Mouse (Mus musculus) ES-Bruce4 (cell line): ENCODE measurements around the gene Mt2. TPM values are rescaled to one million over a fixed set of nuclear protein-coding genes. Genes with fewer than 3 reads are reported as not detected.

Experiments used
- H3K27ac ChIP-seq: 2 replicates; pipeline ENCODE4 v1.5.1; 2012; ENCODE audit warnings: low read length, inconsistent platforms; ENCODE audit not compliant: insufficient read depth
- H3K27me3 ChIP-seq: 2 replicates; pipeline ENCODE4 v1.6.1; 2012; ENCODE audit warnings: mild to moderate bottlenecking, low read length, inconsistent platforms; ENCODE audit not compliant: control insufficient read depth, poor library complexity, insufficient read depth, severe bottlenecking
- H3K36me3 ChIP-seq: 2 replicates; pipeline ENCODE4 v1.6.1; 2012; ENCODE audit warnings: inconsistent platforms, mild to moderate bottlenecking, low read length, moderate library complexity; ENCODE audit not compliant: control insufficient read depth, poor library complexity, insufficient read depth, severe bottlenecking
- H3K4me1 ChIP-seq: one replicate; pipeline ENCODE4 v1.8.1; 2011; ENCODE audit warnings: low read length; ENCODE audit not compliant: control insufficient read depth, insufficient read depth
- H3K4me3 ChIP-seq: 2 replicates; pipeline ENCODE4 v1.5.1; 2011; ENCODE audit warnings: low read depth, mild to moderate bottlenecking, low read length
- H3K9ac ChIP-seq: 2 replicates; pipeline ENCODE4 v1.6.1; 2012; ENCODE audit warnings: low read depth, mild to moderate bottlenecking, inconsistent platforms; ENCODE audit not compliant: poor library complexity, severe bottlenecking
- H3K9me3 ChIP-seq: replicated peaks from 2 replicates; pipeline ENCODE4 v1.6.1; 2012; ENCODE audit warnings: mild to moderate bottlenecking, low read length, inconsistent platforms; ENCODE audit not compliant: control insufficient read depth, poor library complexity, insufficient read depth, severe bottlenecking
- CTCF ChIP-seq: IDR thresholded peaks from one replicate; pipeline ENCODE4 v1.8.1; 2011; ENCODE audit warnings: low read depth, low read length
- EP300 ChIP-seq: IDR thresholded peaks from 2 replicates; pipeline ENCODE4 v1.6.1; 2011; ENCODE audit warnings: low read depth, low read length; ENCODE audit not compliant: insufficient read depth
- POLR2A ChIP-seq: IDR thresholded peaks from one replicate; pipeline ENCODE4 v1.8.1; 2011; ENCODE audit warnings: low read length; ENCODE audit not compliant: insufficient read depth
- polyA plus RNA-seq: library from polyadenylated mRNA; stranded (reverse); fragments of >200 nt; gene quantifications from 2 replicates; pipeline ENCODE4 v1.2.4, GENCODE M21; 2011; ENCODE audit warnings: low read depth; ENCODE audit not compliant: missing spikeins, insufficient read depth, insufficient read length

The Mt2 gene
- polyA plus RNA-seq, 1 experiment, result 1,296 TPM

- Histone ChIP-seq H3K9me3 (no peaks in the 10 kb centered on the region), H3K9ac (peak overlapping the region; percentile 52), H3K36me3 (no peaks in the 10 kb centered on the region), H3K4me3 (peak overlapping the region; percentile 23), H3K27ac (peak overlapping the region; percentile 93), H3K4me1 (peaks cover 8% of the 10 kb centered on the region), H3K27me3 (no peaks in the 10 kb centered on the region)
- TF ChIP-seq EP300 (peak; percentile 26; the same call in 1 of the 2 replicates), CTCF (no peak)
These were observed 15.0 kb downstream of the Mt2 start for GRCm38 (mm10) chr8:94187290-94188002.

GRCm38 (mm10) chr8:94189275-94190031 lies 17.0 kb downstream of the Mt2 start:
- Histone ChIP-seq H3K27ac (peak overlapping the region; percentile 12), H3K4me1 (peaks cover 8% of the 10 kb centered on the region), H3K9ac (peak overlapping the region; percentile 8; the same call in 1 of the 2 replicates), H3K36me3 (no peaks in the 10 kb centered on the region), H3K4me3 (no peak overlapping the region), H3K27me3 (no peaks in the 10 kb centered on the region), H3K9me3 (no peaks in the 10 kb centered on the region)
- TF ChIP-seq EP300 (no peak), POLR2A (no peak), CTCF (no peak)

- Histone ChIP-seq H3K9ac (peak overlapping the region; percentile 53), H3K27ac (peak overlapping the region; percentile 88), H3K4me3 (peak overlapping the region; percentile 44), H3K36me3 (no peaks in the 10 kb centered on the region), H3K9me3 (no peaks in the 10 kb centered on the region), H3K4me1 (peaks cover 6% of the 10 kb centered on the region), H3K27me3 (no peaks in the 10 kb centered on the region)
- TF ChIP-seq POLR2A (peak; percentile 48), EP300 (peak; percentile 89), CTCF (no peak)
These were observed 18.7 kb downstream of the Mt2 start for GRCm38 (mm10) chr8:94191101-94191691.

- H3K36me3 ChIP-seq, result no peaks in the 10 kb centered on the region
- H3K27me3 ChIP-seq, result no peaks in the 10 kb centered on the region
- no peak overlapping the region for H3K27ac ChIP-seq
- no peaks in the 10 kb centered on the region for H3K9me3 ChIP-seq
- no peak for TF ChIP-seq EP300
- TF ChIP-seq POLR2A, result no peak
- TF ChIP-seq CTCF, result no peak
- peaks cover 6% of the 10 kb centered on the region for H3K4me1 ChIP-seq
- H3K9ac ChIP-seq, result no peak overlapping the region
- H3K4me3 ChIP-seq, result no peak overlapping the region
These were observed 20.5 kb downstream of the Mt2 start for GRCm38 (mm10) chr8:94192926-94193325.

- H3K27ac ChIP-seq, result no peak overlapping the region
- H3K4me1 ChIP-seq, result peaks cover 5% of the 10 kb centered on the region
- no peaks in the 10 kb centered on the region for H3K9me3 ChIP-seq
- no peaks in the 10 kb centered on the region for H3K27me3 ChIP-seq
- no peak overlapping the region for H3K4me3 ChIP-seq
- TF ChIP-seq EP300, result no peak
- H3K9ac ChIP-seq, result no peak overlapping the region
- H3K36me3 ChIP-seq, result no peaks in the 10 kb centered on the region
These were observed 22.2 kb downstream of the Mt2 start for GRCm38 (mm10) chr8:94194591-94195223.
